Mouse (Mus musculus): Measurements from ENCODE around the gene Dyrk3. TPM values are rescaled to one million over a fixed set of nuclear protein-coding genes. Genes with fewer than 3 reads are reported as not detected.
A peak's percentile ranks its signal among the peaks of the same experiment; 100 is the strongest.

Dyrk3 gene
- polyA plus RNA-seq, 1 experiment from 2014 or later, result 4.5 TPM

DNA sequence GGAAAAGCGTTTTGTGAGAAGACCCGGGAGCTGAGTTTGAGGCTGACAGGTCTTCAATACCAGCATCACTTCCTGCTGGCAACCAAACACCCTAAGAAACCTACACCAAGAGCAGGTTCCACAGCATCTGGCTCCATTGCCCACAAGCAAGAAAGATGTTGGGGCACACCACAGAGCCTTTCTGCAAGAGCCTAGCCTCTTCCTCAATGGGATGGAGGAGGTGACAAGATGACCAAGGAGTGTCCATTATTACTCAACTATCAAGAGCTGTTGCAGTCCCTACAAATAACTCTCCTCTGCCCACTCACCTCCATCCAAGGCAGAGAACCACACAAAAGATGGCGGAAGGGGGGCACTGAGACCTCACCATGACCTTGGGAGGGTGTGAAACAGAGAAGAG, 46.0 kb downstream of the Dyrk3 start:
- 81% methylated on average over 3 of the region's 3 CpGs for WGBS
- Histone ChIP-seq H3K4me1 (peaks cover 92% of the 10 kb centered on the region), H3K9ac (no peak overlapping the region), H3K9me3 (no peaks in the 10 kb centered on the region), H3K27ac (replicated peaks) (peak overlapping the region; percentile 63), H3K36me3 (no peaks in the 10 kb centered on the region), H3K4me3 (no peak overlapping the region), H3K27me3 (replicated peaks) (no peaks in the 10 kb centered on the region), H3K4me2 (0 out of 2 replicates have a peak overlapping the region, but pooled peaks have one; percentile 6)
- no peak for ATAC-seq (ENCODE audit: extremely low read depth, insufficient number of reproducible peaks, low FRiP score, low TSS enrichment)

DNA sequence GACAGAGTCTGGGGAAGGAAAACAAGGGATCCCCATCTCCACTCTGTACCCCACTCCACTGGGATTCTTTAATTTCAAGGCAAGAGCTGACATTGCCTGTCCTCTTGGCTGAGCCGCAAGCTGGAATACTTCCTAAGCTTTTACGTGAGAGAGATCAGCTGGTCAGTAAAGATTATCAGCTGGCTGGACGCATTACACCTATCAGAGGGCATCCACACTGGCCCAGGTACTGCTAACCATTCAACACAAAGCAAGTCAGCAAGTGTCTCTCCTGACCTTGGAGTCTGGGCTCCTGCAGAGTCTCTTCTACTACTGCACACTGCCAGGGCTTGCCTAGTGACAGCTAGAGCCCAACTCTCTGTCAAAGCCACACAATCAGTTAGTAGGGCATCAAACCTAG, 46.7 kb downstream of the Dyrk3 start:
- H3K4me1 ChIP-seq, result peaks cover 99% of the 10 kb centered on the region
- H3K9me3 ChIP-seq, result no peaks in the 10 kb centered on the region
- ATAC-seq (ENCODE audit: extremely low read depth, insufficient number of reproducible peaks, low FRiP score, low TSS enrichment), result no peak
- H3K4me2 ChIP-seq, result peak overlapping the region; percentile 61
- no peaks in the 10 kb centered on the region for H3K36me3 ChIP-seq
- 45% methylated on average over 3 of the region's 3 CpGs for WGBS
- no peak overlapping the region for H3K4me3 ChIP-seq
- H3K27me3 ChIP-seq (replicated peaks), result no peaks in the 10 kb centered on the region
- H3K9ac ChIP-seq, result peak overlapping the region; percentile 62; the same call in 1 of the 2 replicates
- peak overlapping the region; percentile 94 for H3K27ac ChIP-seq (replicated peaks)

DNA sequence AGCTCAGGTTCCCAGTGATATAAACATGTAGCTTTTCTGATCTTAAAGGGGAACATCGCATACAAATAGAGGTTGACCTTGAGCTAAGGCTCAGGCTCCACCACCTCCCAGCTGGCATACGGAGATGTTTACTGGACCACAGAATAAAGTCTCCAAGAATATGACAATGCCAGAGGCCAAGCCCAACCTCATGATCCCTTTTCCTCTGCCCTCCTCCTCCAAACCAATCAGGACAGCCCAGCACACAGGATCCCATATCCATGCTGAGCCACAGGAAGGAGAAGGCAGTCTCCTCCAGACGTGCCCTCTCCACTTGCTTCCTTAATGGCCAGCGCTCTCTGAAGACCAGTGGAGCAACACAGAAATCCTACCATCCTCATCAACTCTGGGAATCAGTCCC, 47.3 kb downstream of the Dyrk3 start:
- Histone ChIP-seq H3K4me2 (peak overlapping the region; percentile 61), H3K9ac (peak overlapping the region; percentile 62), H3K27me3 (replicated peaks) (no peaks in the 10 kb centered on the region), H3K4me3 (0 out of 2 replicates have a peak overlapping the region, but pooled peaks have one; percentile 20), H3K4me1 (peaks cover 100% of the 10 kb centered on the region), H3K9me3 (no peaks in the 10 kb centered on the region), H3K27ac (replicated peaks) (peak overlapping the region; percentile 94), H3K36me3 (no peaks in the 10 kb centered on the region)
- WGBS, result 43% methylated on average over 4 of the region's 4 CpGs
- no peak for ATAC-seq (ENCODE audit: extremely low read depth, insufficient number of reproducible peaks, low FRiP score, low TSS enrichment)

DNA sequence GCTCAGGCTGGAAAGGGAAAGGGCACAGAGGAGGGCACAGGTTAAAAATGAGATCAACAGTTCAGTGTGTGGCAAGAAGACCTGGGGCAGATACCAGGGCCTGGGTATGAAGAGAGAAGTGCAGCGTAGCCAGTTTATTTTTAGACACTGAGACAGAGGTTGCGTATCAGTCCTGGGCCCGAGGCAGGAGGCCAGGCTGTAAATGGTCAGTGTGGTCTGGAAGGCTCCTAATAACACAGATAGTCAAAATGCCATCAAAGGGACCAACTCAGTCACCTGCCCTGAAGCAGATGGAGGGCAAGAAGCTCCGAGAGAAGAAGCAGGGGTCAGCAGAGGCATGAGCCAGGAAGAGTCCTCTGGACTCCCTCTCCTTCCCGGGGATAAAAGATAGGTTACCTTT, 47.9 kb downstream of the Dyrk3 start:
- H3K36me3 ChIP-seq, result no peaks in the 10 kb centered on the region
- H3K27me3 ChIP-seq (replicated peaks), result no peaks in the 10 kb centered on the region
- ATAC-seq (ENCODE audit: extremely low read depth, insufficient number of reproducible peaks, low FRiP score, low TSS enrichment), result peak; percentile 45; the same call in 1 of the 2 replicates
- H3K4me2 ChIP-seq, result peak overlapping the region; percentile 61
- peaks cover 100% of the 10 kb centered on the region for H3K4me1 ChIP-seq
- H3K27ac ChIP-seq (replicated peaks), result peak overlapping the region; percentile 94
- peak overlapping the region; percentile 69 for H3K9ac ChIP-seq
- peak overlapping the region; percentile 20 for H3K4me3 ChIP-seq
- 27% methylated on average over 5 of the region's 5 CpGs for WGBS
- H3K9me3 ChIP-seq, result no peaks in the 10 kb centered on the region

- Histone ChIP-seq H3K27me3 (replicated peaks) (no peaks in the 10 kb centered on the region), H3K4me2 (peak overlapping the region; percentile 61), H3K9me3 (no peaks in the 10 kb centered on the region), H3K9ac (peak overlapping the region; percentile 69), H3K36me3 (no peaks in the 10 kb centered on the region), H3K4me1 (peaks cover 100% of the 10 kb centered on the region), H3K27ac (replicated peaks) (peak overlapping the region; percentile 94), H3K4me3 (peak overlapping the region; percentile 20)
- ATAC-seq (ENCODE audit: extremely low read depth, insufficient number of reproducible peaks, low FRiP score, low TSS enrichment), result no peak
- WGBS, result 55% methylated on average over 2 of the region's 2 CpGs
Observed at GRCm38 (mm10) chr1:131089525-131090127, 48.5 kb downstream of the Dyrk3 start.

- ATAC-seq (ENCODE audit: extremely low read depth, insufficient number of reproducible peaks, low FRiP score, low TSS enrichment), result no peak
- Histone ChIP-seq H3K9me3 (no peaks in the 10 kb centered on the region), H3K4me1 (peaks cover 100% of the 10 kb centered on the region), H3K9ac (peak overlapping the region; percentile 69), H3K4me3 (no peak overlapping the region), H3K27me3 (replicated peaks) (no peaks in the 10 kb centered on the region), H3K27ac (replicated peaks) (peak overlapping the region; percentile 94), H3K4me2 (peak overlapping the region; percentile 61), H3K36me3 (no peaks in the 10 kb centered on the region)
- WGBS, result 27% methylated on average over 11 of the region's 11 CpGs
Observed at GRCm38 (mm10) chr1:131088547-131088946, 49.6 kb downstream of the Dyrk3 start.

DNA sequence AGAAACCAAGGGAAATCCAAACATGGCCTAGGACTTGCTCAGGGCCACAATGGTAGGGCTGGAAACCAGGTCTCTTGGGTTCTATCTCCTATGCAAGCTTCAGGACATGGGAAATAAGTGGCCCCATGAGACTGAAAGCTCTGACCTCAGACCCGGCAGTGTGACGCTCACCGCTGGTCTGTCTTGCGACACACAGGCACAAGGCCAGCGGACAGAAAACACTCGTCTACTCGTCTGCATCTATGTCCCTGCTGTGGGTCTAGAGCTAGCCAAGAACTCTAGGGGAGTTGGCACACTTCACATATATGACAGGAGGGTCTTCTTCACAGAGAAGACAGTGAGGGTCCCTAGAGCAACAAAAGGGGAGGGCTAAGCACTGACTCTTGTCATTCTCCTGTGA, 51.2 kb downstream of the Dyrk3 start:
- H3K36me3 ChIP-seq, result no peaks in the 10 kb centered on the region
- peaks cover 100% of the 10 kb centered on the region for H3K4me1 ChIP-seq
- peak overlapping the region; percentile 16 for H3K27ac ChIP-seq (replicated peaks)
- no peak for ATAC-seq (ENCODE audit: extremely low read depth, insufficient number of reproducible peaks, low FRiP score, low TSS enrichment)
- peak overlapping the region; percentile 33 for H3K4me2 ChIP-seq
- 31% methylated on average over 7 of the region's 7 CpGs for WGBS
- H3K9ac ChIP-seq, result peak overlapping the region; percentile 60
- H3K9me3 ChIP-seq, result no peaks in the 10 kb centered on the region
- no peaks in the 10 kb centered on the region for H3K27me3 ChIP-seq (replicated peaks)
- H3K4me3 ChIP-seq, result no peak overlapping the region

GRCm38 (mm10) chr1:131085957-131086739, 52.0 kb downstream of the Dyrk3 start:
- peaks cover 100% of the 10 kb centered on the region for H3K4me1 ChIP-seq
- 30% methylated on average over 4 of the region's 4 CpGs for WGBS
- H3K9me3 ChIP-seq, result no peaks in the 10 kb centered on the region
- no peak for ATAC-seq (ENCODE audit: extremely low read depth, insufficient number of reproducible peaks, low FRiP score, low TSS enrichment)
- no peaks in the 10 kb centered on the region for H3K27me3 ChIP-seq (replicated peaks)
- no peak overlapping the region for H3K4me3 ChIP-seq
- peak overlapping the region; percentile 33 for H3K4me2 ChIP-seq
- H3K27ac ChIP-seq (replicated peaks), result peak overlapping the region; percentile 16
- 0 out of 2 replicates have a peak overlapping the region, but pooled peaks have one; percentile 60 for H3K9ac ChIP-seq
- H3K36me3 ChIP-seq, result no peaks in the 10 kb centered on the region

- Histone ChIP-seq H3K9me3 (no peaks in the 10 kb centered on the region), H3K27ac (replicated peaks) (peak overlapping the region; percentile 77; the same call in 1 of the 2 replicates), H3K4me3 (no peak overlapping the region), H3K27me3 (replicated peaks) (no peaks in the 10 kb centered on the region), H3K4me2 (peak overlapping the region; percentile 42; the same call in 1 of the 2 replicates), H3K4me1 (peaks cover 100% of the 10 kb centered on the region), H3K9ac (no peak overlapping the region), H3K36me3 (no peaks in the 10 kb centered on the region)
- WGBS, result 46% methylated on average over 3 of the region's 3 CpGs
- no peak for ATAC-seq (ENCODE audit: extremely low read depth, insufficient number of reproducible peaks, low FRiP score, low TSS enrichment)
Observed at GRCm38 (mm10) chr1:131085272-131085671, 52.9 kb downstream of the Dyrk3 start.

DNA sequence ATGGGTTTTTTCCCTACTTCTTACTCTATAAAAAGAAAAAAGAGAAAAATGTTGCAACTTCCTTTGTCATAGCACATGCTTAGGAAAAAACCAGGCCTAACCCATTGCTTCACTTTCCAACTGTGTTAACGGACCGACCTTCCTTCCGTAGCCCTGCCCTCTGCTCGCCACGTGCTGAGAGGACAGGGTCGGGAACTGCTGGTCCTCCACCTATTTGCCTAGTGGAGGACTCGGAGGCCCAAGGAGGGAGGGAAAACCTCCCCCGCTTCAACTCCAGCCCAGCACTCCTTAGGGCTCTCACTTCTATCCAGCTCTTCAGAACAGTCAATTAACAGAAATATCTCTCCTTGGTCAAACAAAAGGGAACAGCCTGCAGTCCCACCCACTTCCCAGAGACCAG, 53.9 kb downstream of the Dyrk3 start:
- Histone ChIP-seq H3K9ac (peak overlapping the region; percentile 55), H3K36me3 (no peaks in the 10 kb centered on the region), H3K4me2 (peak overlapping the region; percentile 42), H3K9me3 (no peaks in the 10 kb centered on the region), H3K4me1 (peaks cover 100% of the 10 kb centered on the region), H3K27me3 (replicated peaks) (no peaks in the 10 kb centered on the region), H3K4me3 (no peak overlapping the region), H3K27ac (replicated peaks) (peak overlapping the region; percentile 77)
- ATAC-seq (ENCODE audit: extremely low read depth, insufficient number of reproducible peaks, low FRiP score, low TSS enrichment), result 0 out of 2 replicates have a peak, but pooled peaks have one; percentile 38
- WGBS, result 19% methylated on average over 8 of the region's 8 CpGs

DNA sequence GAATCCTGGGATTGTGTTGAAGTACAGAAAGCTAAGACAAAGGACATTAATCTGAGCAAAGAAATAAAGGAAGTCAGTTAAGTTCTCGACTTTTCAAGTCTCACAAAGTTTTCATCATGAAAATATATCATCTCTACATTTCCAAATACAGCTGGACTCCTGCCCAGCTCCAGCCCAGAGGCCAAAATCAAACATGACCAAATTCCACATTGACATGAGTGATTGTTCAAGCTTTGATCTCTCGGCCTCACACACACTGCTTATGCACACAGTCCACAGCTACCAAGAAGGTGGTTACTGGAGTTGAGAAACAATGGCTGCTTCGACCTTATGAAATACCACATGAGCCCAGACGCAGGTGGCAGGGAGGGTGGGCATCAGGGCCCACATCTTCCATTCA, 54.5 kb downstream of the Dyrk3 start:
- H3K4me3 ChIP-seq, result no peak overlapping the region
- no peak for ATAC-seq (ENCODE audit: extremely low read depth, insufficient number of reproducible peaks, low FRiP score, low TSS enrichment)
- peak overlapping the region; percentile 77 for H3K27ac ChIP-seq (replicated peaks)
- peaks cover 100% of the 10 kb centered on the region for H3K4me1 ChIP-seq
- H3K4me2 ChIP-seq, result peak overlapping the region; percentile 42; the same call in 1 of the 2 replicates
- no peak overlapping the region for H3K9ac ChIP-seq
- no peaks in the 10 kb centered on the region for H3K9me3 ChIP-seq
- 45% methylated on average over 4 of the region's 4 CpGs for WGBS
- no peaks in the 10 kb centered on the region for H3K27me3 ChIP-seq (replicated peaks)
- no peaks in the 10 kb centered on the region for H3K36me3 ChIP-seq
